Mouse (Mus musculus) inflammation-experienced regulatory T-cells, adult 6 months (primary cell): ENCODE measurements around the gene Espn. TPM values are rescaled to one million over a fixed set of nuclear protein-coding genes. Genes with fewer than 3 reads are reported as not detected.
A peak's percentile ranks its signal among the peaks of the same experiment; 100 is the strongest.

ENCODE experiments used
- ATAC-seq: one replicate; pipeline ENCODE4 v1.8.0; 2017
- polyA plus RNA-seq, 3 experiments: library from polyadenylated mRNA; unstranded; fragments of 100-300 nt; shearing (Covaris generic); gene quantifications; one replicate each; pipeline ENCODE4 v1.2.1; 2017

Gene Espn
- polyA plus RNA-seq, 3 experiments from 2014 or later: 6.0 to 13.1 (median 9.7) TPM

DNA sequence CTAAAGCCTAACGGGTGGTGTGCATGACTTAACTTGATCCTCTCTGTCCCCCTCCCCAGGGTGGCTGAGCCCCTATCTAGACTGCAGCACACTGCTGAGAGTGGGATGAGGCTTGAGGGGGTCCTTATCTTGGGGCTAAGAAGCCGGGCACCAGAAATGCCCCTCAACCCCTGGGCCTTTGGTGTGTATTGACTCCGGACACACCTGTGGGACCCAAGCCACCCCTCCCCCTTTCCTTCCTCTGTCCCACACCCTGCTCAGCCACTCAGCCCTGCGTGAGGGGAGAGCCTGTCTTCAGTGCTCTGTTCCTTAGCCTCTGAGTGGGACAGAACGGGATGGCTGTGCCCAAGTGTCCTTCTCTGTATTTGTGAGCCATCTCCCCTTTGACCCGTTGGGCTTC lies 55.2 kb downstream of the Espn start:
- no peak for ATAC-seq

DNA sequence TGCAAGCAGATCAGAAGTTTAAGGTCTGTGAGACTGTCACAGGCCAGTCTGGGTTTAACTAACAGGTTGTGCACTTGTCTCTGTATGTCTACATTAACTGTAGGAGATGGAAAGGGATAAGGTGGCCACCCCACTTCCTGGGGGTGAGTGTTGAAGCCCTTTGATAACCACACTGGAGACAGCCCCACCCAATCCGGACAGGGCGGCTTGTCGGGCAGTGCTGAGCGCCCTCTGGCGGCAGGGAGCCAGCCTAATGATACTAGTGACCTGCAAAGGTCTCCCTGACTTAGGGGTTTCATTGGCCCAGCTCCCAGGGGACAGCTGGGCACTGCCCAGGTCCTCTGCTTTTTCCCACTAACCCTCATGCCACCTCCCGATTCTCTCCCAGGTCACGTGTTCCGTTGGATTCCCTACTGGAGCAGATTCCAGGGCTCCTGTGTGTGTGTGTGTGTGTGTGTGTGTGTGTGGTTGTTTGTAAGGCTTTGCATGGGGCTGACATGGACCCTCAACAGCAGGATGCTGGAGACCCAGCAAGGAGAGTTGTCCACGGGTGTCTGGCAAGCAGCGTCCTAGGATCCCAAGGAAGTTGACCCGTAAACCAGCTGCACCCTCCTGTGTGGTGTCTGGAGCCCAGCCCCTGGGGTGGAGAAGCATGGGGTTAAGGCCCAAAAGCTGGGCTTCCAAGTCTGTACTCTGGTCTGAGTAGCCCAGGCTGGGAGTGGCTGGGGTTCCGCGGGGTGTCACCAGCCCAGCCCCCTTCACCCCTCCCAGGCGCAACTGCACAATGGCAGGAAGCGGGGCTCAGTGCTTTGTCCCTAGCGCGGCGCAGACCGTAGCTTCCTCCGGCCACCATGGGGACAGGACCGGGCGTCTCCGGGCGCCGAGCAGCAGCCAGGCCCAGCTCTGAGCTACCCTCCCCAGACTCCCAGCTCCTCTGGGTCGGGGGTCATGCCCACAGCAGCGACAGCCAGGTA lies 55.9 kb downstream of the Espn start:
- ATAC-seq: peak; percentile 88

DNA sequence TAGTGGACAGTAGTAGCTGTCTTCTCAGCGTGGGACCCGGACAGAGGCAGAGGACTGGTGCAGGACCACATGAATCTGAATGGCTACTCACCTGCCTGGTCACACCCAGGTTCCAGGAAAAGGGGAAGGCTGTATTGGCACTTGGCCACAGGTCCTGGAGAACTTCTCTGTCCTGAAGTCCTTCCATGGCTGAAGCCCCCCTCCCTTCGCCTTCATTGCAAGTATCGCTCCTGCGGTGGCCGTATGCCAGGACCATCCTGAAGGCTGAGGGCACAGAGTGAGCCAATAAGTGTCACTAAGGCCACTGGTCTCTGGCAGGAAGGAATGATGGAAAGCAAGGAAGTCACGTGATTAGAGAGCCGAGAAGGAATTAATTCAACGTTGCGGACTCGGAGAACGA lies 57.9 kb downstream of the Espn start:
- no peak for ATAC-seq

DNA sequence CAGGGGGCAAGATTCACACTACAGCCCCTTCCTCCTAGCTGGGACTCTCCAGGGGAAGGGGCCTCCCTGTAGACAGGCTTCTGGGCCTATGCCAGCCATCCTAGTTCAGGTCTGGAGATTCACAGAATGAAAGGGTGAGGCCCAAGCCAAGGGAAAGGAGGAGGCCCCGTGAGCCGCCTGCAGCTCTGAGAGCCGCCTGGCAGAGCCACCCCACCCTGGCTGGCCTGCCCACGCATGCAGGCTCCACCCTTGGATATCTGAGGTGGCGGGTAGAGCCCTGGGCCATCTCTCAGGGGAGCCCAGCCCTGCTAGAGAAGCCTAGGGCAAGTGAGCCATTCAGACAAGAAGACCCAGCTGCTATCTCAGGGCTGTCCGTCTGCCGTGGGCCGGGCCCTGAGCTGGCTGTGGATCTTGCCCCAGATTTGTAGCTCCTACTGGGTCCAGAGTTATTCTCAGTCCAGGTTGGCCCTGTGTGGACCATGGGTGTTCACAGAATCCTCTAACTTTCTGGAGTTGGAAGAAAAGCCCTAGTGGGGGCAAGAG lies 59.3 kb downstream of the Espn start:
- no peak for ATAC-seq

DNA sequence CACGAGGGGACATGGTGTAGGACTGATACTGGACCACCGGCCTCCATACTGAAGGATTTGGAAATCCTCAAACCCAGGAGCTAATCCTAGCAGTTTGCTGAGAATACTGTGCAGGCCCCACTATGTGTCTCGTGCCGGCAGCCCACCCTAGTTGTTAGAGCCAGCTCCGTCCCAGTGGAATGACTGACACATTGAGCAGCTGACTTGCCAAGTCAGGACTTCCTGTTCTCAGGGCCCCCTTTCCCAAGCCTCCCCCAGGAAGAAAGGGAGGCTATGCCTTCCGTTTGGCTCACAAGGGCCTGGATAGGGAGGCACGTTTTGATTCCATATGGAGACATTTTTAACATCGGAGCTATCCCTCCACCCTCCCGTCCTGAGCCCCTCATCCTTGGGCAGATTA lies 62.0 kb downstream of the Espn start:
- ATAC-seq: no peak

DNA sequence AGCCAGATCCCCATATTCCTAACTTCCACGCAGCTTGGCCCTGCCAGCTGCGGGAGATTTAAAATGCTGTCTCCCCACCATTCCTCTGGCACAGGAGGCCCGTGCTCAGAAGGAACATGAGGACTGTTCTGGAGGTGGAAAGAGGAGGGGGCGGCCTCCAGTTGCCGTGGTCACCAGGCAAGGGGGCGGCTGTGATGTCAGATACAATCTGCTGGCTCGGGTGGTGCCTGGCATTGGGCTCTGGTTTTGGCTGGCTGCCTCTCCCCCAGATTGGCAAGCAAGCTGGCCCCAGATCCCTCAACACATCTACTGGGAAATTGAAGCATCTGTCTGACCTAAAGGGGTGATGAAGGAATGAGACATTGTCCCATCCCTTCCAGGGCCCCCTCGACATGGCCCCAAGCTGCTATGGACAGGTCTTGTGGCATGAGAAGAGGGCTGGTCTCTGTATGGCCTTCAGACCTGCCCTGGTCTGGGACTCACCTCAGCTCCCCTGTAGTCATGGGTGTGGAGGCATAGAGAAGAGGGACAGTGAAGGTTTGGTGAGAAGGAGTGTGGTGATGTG lies 63.5 kb downstream of the Espn start:
- no peak for ATAC-seq

DNA sequence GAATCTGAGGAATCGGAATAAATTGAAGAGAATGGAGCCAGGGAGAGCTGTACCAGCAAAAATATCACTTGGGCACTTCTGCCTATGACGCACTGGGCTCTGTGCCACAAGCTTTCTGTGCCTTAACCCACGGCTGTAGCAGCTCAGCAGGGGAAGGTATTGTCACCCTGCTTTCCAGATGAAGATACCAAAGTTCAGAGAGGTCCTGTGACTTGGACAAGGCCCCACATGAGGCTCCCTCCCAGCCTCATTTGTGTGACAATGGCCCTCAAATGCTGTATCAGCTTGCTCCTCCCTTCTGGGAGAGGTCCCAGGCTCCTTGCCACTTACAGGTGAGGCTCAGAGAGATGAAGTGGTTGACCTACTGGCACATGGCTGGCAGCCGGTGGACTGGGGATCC lies 64.0 kb downstream of the Espn start:
- no peak for ATAC-seq

DNA sequence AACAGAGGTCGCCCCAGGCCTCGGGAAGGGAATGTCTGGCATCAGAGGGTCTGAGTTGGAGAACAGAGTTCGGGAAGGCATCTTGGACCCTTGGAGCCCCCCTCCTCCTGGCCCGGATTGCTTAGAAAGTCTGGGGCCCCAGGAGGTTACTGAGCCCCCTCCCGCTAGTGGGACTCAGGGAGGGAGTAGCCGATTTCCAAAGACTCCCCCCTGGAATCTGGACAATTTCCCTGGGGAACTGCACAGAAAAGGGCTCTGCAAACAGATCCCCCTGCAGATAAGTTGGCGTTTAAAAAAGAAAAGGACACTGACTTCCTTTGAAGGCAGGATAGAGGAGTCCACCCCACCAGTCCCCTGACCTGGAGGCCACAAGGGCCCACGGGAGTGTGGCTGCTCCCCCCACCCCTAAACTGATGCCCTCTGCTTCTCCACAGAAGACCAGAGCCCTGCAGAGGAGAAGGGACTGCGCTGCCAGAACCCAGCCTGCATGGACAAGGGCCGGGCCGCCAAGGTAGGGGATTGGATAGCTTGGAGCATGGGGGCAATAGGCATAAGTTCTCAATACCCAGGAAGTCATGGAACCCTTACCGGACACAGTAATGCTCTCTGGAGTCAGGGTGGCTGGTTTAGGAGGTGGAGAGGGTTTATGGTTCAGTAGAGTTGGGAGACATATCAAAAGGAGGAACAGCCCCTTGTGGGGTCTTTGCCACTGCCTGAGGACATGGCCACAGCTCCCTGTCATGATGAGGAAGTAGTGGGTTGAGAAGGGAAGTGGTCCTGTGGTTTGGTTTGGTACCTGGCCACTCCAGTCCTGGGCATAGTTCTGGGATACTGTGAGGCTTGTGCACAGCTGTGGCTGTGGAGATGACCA lies 64.7 kb downstream of the Espn start:
- ATAC-seq: no peak

DNA sequence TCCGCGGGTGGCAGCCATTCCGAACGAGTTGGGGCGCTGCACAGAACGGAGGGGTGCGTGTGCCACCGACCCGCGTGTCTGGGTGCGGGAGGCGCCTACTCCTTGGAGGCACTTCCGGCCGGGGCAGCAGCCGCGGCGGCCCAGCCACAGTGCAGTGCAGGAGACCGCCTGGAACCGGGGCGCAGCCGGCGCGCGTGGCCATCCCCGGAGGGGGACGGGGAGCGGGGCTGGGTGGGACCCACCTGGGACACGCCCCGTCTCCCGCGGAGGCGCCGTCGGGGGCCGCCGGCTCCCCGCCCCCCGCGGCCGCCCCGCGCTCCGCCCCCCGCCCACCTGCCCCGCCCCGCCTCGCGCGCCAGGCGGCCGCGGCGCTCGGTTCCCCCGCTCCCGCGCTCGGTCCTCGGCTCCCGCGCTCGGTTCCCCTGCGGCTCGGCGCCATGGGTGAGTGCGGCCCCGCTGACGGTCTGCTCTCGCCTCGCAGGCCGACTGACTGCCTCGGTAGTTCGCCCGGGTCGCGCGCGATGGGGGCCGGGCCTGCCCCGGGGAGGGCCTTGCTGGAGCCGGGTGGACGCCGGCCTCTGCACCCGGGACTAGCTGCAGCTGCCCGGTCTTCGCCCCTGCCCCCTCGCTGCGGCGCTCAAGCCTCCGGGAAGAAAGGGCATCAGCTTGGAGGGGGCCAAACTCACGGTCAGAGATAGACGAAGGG lies 65.5 kb downstream of the Espn start:
- peak; percentile 81 for ATAC-seq

DNA sequence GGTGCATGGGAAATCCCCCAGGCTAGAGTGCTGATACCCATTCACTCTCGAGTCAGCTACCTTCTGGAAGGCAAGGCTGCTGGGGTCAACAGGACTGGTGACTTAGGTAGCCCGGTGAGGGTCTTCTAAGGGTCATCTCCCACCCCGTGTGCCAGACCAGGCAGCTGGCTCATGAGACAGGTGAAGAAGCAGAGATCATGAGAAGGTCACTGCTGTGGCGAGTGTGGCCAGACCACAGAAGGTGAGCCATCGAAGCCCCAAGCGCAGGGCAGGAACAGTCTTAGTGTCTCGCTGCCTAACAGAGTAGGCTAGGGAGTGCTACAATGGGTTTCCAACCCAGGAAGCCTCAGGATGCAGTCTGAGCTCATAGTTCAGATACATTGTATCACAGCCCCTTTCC lies 67.6 kb downstream of the Espn start:
- ATAC-seq: no peak

DNA sequence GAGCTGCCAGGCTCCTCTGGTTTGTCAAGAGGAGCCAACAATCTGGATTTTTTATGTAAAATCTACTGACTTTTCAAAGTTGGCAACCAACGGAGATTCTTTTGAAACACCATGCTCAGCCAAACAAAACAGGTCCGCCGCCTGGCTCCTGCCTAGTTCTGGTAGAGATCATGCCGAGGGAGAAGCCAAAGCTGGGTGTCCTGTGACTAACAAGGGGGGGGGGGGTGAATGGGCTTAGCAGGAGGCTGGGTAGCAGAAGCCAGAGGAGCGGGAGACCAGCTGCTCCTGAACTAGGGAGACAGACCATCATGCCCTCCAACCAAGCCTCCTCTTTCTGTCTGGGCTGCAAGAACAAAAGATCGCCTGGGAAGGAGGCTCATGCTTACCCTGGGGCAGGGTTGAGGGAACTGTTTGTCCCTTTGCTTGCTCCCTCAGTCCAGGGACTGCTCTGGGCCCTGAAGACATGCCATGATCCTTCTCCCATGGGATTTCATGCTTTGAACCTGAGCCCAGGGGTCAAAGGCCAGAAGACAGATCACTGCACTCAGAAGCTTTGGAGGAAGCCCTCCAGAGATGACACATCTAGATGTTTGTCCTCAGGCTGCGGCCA lies 68.5 kb downstream of the Espn start:
- no peak for ATAC-seq

DNA sequence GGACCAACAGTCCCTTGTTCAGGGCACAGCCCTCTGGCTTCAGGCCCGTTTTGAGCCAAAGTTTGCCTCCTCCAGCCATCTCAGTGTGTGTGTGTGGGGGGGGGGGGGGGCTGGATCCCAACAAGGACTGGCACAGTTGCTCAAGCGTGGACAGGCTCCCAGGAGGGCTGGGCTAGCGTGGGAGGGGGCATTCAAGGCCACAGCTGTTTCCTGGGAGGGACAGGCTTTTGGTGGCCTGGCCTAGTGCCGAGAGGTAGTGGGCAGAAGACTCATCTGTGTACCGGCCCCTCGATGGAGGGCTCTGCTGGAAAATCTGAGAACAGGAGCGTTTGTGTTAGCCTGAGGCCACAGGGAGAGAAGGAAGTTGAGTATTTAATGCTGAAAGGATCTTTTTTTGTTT lies 72.2 kb downstream of the Espn start:
- ATAC-seq: no peak

DNA sequence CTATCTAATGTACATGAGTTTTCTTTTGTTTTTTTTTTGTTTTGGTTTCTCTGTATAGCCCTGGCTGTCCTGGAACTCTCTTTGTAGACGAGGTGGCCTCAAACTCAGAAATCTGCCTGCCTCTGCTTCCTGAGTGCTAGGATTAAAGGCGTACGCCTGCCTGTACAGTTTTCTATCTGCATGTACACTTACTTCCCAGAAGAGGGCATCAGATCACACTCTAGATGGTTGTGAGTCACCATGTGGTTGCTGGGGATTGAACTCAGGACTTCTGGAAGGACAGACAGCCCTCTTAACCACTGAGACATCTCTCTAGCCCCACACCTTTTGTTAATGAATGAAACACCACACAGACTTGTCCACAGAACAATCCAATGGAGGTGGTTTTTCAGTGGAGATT lies 72.9 kb downstream of the Espn start:
- ATAC-seq: no peak

DNA sequence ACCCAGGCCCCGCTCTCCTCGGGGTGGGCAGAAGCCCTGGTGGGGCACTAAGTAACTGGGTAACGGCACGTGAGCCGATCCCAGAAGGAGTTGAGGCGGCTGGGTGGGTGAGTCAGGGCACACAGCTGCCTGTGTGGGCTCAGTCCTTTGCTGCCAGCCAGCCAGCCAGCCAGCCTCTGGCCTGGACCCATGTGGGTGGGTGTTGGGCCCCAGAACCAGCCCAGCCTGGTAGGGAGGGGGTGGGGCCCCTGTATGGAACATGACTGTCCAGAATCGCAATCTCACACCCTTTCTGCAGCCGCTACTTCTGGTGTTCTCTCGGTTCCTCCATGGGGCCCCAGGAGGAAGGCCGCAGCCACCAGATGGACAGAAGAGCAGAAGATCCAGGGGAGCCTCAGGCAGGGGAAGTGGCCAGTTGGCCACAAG lies 74.1 kb downstream of the Espn start:
- ATAC-seq: no peak

DNA sequence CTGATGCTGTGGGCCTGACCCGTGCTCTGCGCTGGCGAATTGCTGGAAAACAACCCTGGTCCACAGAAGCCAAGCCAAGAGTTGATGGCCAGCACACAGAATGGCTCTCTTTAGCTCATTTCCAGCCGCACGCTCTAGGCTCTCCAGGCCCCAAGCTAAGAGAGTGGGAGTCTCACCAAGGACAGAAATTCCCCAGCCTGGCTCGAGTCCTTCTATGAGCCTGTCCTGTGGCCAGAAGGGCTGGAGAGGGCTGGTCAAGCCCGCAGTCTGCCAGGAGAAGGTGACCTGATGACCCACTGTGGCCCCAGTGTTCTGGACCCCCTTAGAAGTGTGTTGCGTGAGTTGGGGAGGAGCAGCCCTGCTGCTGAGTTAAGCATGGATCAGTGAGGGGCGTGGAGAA lies 75.0 kb downstream of the Espn start:
- ATAC-seq: no peak

DNA sequence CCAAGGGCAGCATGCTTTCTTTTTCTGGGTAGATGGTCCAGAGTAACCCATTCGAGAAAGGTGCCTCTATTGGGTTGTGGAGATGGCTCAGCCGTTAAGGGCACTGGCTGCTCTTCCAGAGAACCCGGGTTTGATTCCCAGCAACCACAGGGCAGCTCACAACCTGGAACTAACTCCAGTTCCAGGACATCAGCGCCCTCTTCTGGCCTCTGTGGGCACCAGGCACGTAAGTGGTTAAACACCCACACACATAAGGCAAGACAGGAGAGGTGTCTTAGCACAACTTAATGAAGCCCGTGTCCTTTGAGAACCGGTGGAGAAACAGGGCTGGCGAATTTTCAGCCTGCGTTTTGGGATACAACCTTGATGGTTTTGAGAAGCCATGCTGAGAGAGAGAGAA lies 77.6 kb downstream of the Espn start:
- no peak for ATAC-seq

DNA sequence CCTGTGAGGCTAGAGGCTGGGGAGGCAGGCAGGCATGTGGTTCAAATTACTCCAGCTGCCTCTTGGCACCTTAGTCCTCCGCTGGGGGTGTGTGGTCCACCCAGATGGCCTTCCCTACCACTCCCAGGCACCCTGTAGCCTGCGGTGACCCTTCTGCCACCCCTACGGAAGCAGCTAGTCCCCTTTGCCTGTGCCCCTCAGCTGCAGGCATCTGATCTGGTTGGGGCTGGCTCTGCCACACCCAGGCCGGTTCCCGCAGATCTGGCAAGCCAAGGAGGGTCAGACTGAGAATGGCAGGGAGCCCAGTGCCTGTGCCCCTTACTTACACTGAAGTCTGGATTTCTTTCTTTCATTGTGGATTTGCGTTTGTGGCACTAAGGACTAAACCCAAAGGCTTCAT lies 78.5 kb downstream of the Espn start:
- ATAC-seq: no peak

DNA sequence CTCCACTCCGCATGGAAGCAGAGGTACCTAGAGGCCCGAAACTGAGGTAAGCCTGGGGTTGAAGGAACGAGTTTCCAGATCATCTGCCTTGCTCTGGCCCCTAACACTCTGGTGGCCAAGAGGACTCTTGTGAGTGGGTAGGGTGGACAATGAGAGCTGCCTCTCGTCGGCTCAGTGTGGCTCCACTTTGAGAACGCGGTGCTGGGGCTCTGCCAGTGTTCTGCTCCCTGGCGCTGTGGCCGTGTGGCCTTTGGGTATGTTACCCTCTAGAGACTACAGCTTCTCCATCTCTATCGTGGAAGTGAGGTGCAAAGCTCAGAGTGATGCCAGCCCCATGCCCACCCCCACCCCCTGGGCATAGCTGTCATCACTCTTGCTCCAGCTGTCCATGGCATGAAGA lies 79.5 kb downstream of the Espn start:
- ATAC-seq: no peak

DNA sequence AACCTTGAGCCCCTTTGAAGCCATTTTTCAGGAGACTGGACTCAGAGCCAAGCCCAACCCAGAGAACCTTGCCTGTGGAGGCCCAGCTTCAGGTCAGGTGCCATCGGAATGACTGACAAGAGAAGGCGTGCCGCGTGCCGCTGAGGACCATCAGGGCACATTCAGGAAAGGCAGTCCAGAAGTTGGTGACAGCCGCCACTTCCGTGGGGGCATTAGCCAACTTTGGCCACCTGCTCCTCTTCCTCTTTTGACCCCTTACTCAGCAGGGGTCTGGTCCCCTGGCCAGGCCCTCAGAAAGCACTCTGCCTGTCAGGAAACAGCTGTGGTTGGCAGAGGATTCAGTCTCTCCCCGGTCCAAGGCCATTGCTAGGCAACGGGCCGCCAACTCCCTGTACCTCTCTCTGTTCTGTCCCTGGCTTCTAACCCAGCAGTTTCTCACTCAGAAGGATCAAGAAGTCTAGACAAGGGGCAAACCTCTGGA lies 80.0 kb downstream of the Espn start, which contains the start of gene Plekhg5:
TSS of gene Plekhg5 (plus strand) at position 378 of the 481 bp plus-strand sequence.
- no peak for ATAC-seq

DNA sequence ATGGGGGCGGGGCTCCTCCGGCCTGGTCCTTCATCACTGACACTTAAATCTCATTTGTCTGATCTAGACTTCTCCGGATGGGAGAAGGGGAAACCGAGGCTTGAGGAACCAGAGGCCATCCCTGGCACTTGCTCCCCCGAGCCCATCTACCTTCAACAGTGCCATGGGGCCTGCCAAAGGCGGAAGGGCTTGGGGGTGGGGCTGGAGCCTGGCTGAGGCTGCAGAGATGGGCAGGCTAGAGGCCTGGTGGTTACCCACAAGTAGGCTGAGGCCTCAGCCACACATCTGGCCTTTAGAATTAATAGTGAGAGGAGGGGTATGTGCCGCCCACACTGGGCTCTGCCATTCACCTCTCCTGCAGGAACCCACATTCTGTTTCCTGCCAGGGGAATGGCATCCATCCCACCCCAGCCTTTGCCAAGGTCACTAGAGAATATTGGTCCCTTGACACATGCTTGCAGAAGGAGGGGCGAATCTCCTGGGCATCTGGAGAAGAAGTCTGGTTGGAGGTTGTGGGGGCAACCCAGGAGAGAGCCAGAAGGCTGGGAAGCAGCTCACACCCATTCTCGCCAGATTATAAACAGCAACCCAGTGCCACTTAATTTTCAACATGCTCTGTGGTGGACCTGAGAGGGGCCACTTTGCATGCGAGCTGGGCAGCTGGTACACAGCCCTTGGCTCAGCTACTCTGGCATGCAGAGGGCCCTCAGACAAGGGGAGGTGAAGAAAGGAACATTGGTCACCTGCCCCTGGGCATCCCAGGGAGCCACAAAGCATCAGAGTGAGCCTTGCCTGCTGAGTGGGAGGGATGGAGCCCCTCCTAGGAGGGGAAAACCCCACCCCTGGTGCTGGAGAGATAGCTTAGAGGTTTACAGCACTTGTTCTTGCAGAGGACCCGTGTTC lies 81.4 kb downstream of the Espn start:
- ATAC-seq: no peak
